Mouse (Mus musculus) bone marrow, adult 2 months (tissue): ENCODE measurements around the gene Zcrb1. TPM values are rescaled to one million over a fixed set of nuclear protein-coding genes. Genes with fewer than 3 reads are reported as not detected.
A peak's percentile ranks its signal among the peaks of the same experiment; 100 is the strongest.

ENCODE experiments used
- H3K27ac ChIP-seq: fragments of 200-500 bp; 2 replicates; pipeline ENCODE4 v1.5.1; 2012; ENCODE audit warnings: low read depth, mild to moderate bottlenecking, control low read depth, inconsistent platforms, low read length; ENCODE audit not compliant: control insufficient read depth, poor library complexity, insufficient read depth
- H3K4me1 ChIP-seq: fragments of 200-500 bp; 2 replicates; pipeline ENCODE4 v1.6.1; 2011; ENCODE audit warnings: low read length; ENCODE audit not compliant: control insufficient read depth, insufficient read depth
- H3K4me3 ChIP-seq: fragments of 200-500 bp; replicated peaks from 2 replicates; pipeline ENCODE3; 2011; ENCODE audit warnings: mild to moderate bottlenecking, low read depth, low read length, control low read depth; ENCODE audit not compliant: control insufficient read depth
- CTCF ChIP-seq: fragments of 200-500 bp; IDR thresholded peaks from 2 replicates; pipeline ENCODE4 v1.5.1; 2011; ENCODE audit warnings: low read length, control low read depth; ENCODE audit not compliant: control insufficient read depth, insufficient read depth
- POLR2A ChIP-seq: fragments of 200-500 bp; IDR thresholded peaks from 2 replicates; pipeline ENCODE4 v1.6.1; 2011; ENCODE audit warnings: low read depth, mild to moderate bottlenecking, control low read depth, low read length, borderline replicate concordance; ENCODE audit not compliant: control insufficient read depth
- WGBS: fragments of 180-500 bp; shearing (Covaris S2); methylation state at CpG from one replicate; pipeline ENCODE4 v1.1.7; 2018; 5-methylcytosine and 5-hydroxymethylcytosine counted together
- polyA plus RNA-seq: library from polyadenylated mRNA; stranded (reverse); fragments of >200 nt; gene quantifications from 2 replicates; pipeline ENCODE4 v1.2.4, GENCODE M21; 2011; ENCODE audit warnings: low replicate concordance; ENCODE audit not compliant: missing spikeins, insufficient read depth, insufficient read length

The Zcrb1 gene
- polyA plus RNA-seq, 1 experiment, result 173 TPM

- Histone ChIP-seq H3K4me1 (no peaks in the 10 kb centered on the region), H3K27ac (no peak overlapping the region), H3K4me3 (no peak overlapping the region)
- 83% methylated on average over 6 of the region's 6 CpGs for WGBS
- TF ChIP-seq CTCF, result no peak
- no peak for TF ChIP-seq POLR2A
These were observed 32.6 kb downstream of the Zcrb1 start for GRCm38 (mm10) chr15:93365561-93365960.

GRCm38 (mm10) chr15:93358346-93359095, 39.6 kb downstream of the Zcrb1 start:
- TF ChIP-seq POLR2A (no peak), CTCF (no peak)
- WGBS, result 68% methylated on average over 19 of the region's 19 CpGs
- H3K4me3 ChIP-seq, result no peak overlapping the region
- H3K4me1 ChIP-seq, result no peaks in the 10 kb centered on the region
- no peak overlapping the region for H3K27ac ChIP-seq

- WGBS, result 49% methylated on average over 10 of the region's 10 CpGs
- no peak overlapping the region for H3K4me3 ChIP-seq
- TF ChIP-seq POLR2A (no peak), CTCF (no peak)
- H3K27ac ChIP-seq, result peak overlapping the region; percentile 63; the same call in 1 of the 2 replicates
- 0 out of 2 replicates have a peak, but pooled peaks cover 1% of the 10 kb centered on the region for H3K4me1 ChIP-seq
These were observed 57.3 kb downstream of the Zcrb1 start for GRCm38 (mm10) chr15:93340630-93341379.

GRCm38 (mm10) chr15:93336925-93337761, 61.0 kb downstream of the Zcrb1 start, which contains the start of gene Yaf2:
Gene Yaf2 (minus strand): TSS chr15:93336935.
- Histone ChIP-seq H3K4me1 (0 out of 2 replicates have a peak, but pooled peaks cover 1% of the 10 kb centered on the region), H3K4me3 (peak within 1 kb of the TSS; percentile 96), H3K27ac (peak within 1 kb of the TSS; percentile 82)
- TF ChIP-seq POLR2A (peak; percentile 49; the same call in 1 of the 2 replicates), CTCF (no peak)
- under 1% methylated on average over 71 of the region's 73 CpGs for WGBS

- H3K4me1 ChIP-seq, result 0 out of 2 replicates have a peak, but pooled peaks cover 1% of the 10 kb centered on the region
- no peak for TF ChIP-seq POLR2A
- TF ChIP-seq CTCF, result no peak
- H3K4me3 ChIP-seq, result peak overlapping the region; percentile 54
- WGBS, result 2% methylated on average over 41 of the region's 52 CpGs
- H3K27ac ChIP-seq, result peak overlapping the region; percentile 82; the same call in 1 of the 2 replicates
These were observed 61.5 kb downstream of the Zcrb1 start for GRCm38 (mm10) chr15:93336658-93336924.

Other genes with a start within 250 kb of the Zcrb1 start
- 6.5 and 9.6 TPM in 2 replicates for gene Gxylt1, start 123.2 kb downstream of the Zcrb1 start, polyA plus RNA-seq
- 10.3 and 15.4 TPM in 2 replicates for gene Yaf2, start 61.4 kb downstream of the Zcrb1 start, polyA plus RNA-seq
- gene Pphln1, start within 50 bp of the Zcrb1 start, polyA plus RNA-seq, result 5.9 and 9.0 TPM in 2 replicates
- gene Prickle1, start 197.6 kb upstream of the Zcrb1 start, polyA plus RNA-seq, result 2.1 and 4.0 TPM in 2 replicates